Mouse (Mus musculus) layer of hippocampus, adult 9-11 months (tissue): Measurements from ENCODE around the gene Spg7.
"Not testable (repeated sequence)": the region's sequence is repeated elsewhere in the genome, so short reads cannot be mapped to it uniquely, and the experiment has no call there.

Experiments used
- DNase-seq: peaks from one replicate; pipeline ENCODE4 v3.0.0; 2022

The Spg7 gene

DNA sequence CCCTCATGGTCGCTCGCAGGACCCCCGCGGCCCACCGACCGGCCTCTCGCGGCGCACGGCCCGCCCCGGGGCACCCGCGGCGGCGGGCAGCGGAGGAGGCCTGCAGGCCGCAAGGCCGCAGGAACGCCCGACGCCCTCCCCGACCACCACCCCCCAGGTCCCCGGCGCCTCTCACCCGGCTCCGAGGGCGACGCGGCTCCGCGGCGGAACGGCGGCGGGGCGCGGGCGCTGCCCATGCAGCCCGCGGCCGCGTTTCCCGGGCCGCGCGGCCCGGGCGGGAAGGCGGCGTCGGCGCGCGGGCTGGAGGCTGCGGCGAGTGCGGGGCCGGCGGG is 21.0 kb upstream of the Spg7 start:
- DNase-seq, result no peak

DNA sequence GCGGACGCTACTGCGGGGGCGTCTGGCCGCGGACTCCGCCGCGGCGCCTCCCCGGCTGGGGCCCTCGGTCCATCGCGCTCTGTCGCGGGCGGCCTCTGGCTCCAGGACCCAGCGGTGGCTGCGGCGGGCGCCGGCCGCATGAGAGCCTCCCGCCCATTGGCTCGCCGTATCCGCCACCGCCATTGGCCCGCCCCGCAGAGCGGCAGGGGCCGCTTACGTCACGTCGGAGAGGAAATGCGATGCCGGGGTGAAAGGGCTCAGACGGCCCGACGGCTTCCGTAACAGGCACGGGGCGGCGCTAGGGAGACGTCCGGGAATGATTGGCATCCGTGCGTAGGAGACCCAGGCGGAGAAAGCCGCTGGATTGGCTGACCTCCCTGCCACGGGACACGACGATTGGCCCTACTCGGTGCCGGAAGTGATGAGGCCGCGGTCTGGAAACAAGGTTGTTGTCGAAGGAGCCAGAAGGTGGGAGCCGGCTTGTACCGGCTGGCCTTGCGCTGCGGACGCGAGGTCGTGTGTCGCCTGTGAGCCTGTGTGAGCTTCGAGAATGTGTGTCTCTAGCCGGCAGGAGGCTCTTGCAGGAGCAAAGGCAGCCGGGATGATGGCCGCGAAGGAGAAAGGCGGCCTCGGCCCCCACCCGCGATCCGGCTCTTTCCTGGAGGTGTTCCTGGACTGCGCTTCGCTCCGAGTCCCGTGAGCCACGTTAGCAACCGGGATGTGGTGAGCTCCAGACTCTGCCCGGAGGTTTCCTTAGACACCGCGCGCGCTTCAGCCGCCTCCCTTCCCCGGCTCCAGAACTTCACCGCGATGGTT is 20.4 kb upstream of the Spg7 start, which contains the start of gene Ankrd11:
Gene Ankrd11 (minus strand): TSS at position 120 of the 816 bp plus-strand sequence.
- peak; percentile 100 for DNase-seq

DNA sequence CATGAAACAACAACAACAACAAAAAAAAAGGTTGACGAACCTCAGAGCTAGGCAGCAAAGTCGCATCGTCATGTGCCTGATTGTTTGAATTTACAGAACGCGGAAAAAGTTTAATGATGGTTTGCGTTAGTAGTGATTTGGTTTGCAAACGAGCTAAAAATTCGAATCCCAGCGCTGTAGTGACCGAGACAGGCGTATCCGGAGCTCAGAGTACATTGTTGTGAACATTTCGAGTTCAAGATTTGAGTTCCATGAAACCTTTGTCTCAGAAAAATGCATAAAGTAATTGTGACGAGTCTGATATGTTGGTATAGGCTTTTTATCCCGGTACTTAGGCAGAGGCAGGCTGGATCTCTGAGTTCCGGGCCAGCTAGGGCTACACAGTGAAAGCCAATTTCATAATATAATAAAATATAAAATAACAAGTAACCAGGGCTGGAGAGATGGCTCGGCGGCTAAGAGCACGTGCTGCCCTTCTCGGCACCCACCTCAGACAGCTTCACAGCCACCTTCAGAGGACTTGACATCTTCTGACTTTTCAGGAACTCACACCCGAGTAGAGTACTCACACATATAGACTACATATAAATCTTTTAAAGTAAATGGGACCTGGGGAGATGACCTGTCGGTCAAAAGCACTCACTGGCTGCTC is 19.6 kb upstream of the Spg7 start:
- DNase-seq, result no peak

DNA sequence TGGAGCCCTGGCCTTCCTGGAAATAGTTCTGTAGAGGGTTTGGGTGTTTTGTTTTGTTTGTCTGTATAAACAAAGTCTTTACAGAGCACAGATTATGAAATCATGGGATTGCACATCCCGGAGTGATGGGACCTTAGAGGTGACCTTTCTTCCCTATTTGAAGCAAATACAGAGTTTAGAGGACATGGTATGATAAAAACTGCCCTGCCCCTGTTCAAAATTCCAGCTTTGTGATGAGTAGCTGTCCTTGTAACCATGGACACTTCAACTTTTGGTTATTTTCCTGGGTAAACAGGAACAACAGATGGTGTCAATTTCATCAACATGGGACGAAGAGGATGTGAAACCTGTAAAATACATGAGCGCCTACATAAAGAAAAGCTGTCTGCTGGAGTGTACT is 18.8 kb upstream of the Spg7 start:
- no peak for DNase-seq

DNA sequence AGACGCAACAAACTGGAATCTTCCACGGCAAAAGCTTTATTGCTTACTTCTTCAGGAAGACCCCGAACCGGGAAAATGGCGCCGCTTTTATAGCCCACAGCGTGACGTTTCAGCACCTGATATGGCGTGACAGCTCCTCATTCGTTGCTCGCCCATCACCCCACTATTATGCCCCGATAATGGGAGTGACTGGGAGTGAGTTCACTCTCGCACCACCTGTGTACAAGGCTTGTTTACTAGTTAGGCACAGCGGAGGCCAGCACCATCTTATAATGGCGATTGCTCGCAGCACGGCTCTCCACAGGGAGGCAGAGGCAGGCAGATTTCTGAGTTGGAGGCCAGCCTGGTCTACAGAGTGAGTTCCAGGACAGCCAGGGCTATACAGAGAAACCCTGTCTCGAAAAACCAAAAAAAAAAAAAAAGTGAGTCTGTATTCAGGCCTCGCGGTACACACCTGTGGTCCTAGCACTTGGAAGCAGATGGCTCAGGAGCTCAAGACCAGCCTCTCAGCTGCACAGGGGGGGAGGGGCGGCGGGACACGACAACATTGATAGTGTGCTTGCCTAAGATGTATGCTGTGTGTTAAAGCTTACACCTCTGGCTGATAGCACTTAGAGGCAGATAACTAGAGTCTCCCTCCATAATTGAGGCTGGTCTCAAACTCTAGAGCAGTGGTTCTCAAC is 17.9 kb upstream of the Spg7 start:
- not testable (repeated sequence) for DNase-seq

DNA sequence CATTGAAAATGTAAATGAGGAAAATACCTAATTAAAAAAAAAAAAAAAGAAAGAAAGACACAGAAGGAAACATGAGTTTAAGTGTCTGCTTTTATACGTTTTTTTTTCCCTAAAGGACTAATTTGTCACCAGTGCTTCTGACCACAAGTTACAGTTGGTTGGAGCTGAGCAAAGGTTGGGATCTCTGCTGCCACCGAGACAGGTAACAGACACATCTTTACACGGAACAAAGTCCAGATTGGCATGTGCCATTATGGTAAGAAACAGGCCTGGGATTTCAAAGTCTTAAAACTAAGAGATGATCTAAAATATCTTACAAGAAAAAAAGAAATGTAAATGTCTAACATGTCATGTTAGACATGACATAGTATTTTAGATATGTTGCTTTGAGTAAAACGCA is 16.0 kb upstream of the Spg7 start:
- DNase-seq, result no peak

DNA sequence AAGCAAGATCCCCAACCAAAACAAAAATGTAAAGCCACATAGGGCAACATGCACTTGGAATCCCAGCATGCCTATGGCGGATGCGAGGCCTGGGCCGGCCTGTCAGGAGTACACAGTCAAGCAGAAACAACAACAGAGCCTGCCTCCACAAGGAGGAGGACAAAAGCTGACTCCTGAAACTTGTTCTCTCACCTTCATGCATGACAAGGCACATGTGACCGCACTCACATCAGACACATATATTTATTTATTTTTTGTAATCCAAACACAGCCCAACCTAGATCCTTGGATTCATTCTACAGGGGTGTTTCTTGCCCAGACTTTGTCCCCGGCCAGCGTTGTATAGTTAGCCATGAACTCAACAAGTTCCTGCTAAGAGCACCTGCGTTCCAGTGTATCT is 14.9 kb upstream of the Spg7 start:
- no peak for DNase-seq

DNA sequence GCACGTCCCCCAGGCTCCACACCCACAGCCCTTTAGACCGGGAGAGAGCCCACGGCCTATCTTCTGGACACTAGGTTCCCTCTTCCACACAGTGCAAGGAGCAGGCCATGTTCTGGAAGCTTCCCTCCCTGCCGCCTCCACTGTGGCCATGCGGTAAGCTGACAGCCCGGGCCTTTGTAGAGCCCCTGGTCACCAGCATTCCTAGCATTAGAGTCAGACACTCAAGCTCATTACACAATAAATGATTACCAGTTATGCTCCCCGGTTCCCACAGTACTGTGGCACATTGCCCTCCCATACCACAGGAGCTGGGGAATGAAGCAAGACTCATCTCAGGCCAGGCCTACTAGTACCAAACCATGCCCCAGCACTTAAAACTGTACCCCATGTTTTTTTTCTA is 14.3 kb upstream of the Spg7 start:
- no peak for DNase-seq

DNA sequence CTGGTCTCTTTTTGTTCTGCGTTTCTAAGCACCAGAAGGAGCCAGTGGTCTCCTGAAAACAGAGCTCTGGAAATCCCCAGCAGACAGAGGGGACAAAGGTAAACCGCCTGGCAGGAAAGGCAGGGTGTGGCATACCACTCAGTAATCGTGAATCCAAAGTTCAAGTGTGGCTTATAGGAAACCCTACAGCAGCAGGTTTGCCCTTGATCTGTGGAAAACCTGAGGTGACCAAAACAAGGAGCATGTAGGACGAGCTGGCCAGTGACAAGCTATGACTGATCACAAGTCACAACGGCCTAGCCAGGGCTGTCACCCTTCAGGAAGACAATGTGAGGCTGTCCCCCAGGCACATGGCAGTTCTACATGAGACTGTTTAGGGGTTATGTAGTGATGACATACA is 11.3 kb upstream of the Spg7 start:
- DNase-seq, result no peak

DNA sequence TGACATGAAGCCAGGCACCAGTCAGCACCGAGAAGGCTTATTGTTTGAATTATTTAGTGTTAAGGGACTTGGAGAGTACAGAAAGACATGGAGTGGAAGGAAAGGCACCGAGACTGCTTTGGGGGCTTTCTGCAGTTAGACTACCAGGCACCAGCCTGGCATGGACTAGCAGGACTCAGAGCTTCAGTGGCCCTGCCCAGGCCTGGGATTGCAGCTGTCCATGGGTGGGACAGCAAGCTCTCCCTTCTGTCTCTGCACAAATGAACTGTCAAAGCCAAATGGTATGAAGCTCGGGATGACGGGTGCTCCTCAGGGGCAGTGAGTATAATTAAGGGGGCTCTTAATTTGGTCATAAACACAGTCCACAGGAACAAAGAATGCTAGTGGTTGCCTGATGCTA is 1.3 kb downstream of the Spg7 start:
- no peak for DNase-seq

DNA sequence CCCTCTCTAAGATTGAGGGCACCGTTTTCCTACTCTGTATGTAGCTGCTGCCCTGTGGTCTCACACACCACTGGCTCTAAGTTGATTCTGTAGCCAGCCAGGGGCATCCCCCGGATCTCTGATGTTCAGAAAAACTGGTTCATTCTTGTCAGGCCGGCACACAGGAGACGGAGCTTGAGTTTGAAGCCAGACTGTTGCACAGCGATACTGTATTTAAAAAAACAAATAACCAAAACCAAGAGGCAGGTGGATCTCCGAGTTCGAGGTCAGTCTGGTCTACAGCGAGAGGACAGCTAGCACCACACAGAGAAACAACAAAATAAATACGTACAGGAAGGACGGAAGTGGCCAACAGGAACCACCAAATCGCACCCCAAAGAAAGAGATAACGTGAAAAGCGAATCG is 2.1 kb downstream of the Spg7 start:
- DNase-seq, result no peak

DNA sequence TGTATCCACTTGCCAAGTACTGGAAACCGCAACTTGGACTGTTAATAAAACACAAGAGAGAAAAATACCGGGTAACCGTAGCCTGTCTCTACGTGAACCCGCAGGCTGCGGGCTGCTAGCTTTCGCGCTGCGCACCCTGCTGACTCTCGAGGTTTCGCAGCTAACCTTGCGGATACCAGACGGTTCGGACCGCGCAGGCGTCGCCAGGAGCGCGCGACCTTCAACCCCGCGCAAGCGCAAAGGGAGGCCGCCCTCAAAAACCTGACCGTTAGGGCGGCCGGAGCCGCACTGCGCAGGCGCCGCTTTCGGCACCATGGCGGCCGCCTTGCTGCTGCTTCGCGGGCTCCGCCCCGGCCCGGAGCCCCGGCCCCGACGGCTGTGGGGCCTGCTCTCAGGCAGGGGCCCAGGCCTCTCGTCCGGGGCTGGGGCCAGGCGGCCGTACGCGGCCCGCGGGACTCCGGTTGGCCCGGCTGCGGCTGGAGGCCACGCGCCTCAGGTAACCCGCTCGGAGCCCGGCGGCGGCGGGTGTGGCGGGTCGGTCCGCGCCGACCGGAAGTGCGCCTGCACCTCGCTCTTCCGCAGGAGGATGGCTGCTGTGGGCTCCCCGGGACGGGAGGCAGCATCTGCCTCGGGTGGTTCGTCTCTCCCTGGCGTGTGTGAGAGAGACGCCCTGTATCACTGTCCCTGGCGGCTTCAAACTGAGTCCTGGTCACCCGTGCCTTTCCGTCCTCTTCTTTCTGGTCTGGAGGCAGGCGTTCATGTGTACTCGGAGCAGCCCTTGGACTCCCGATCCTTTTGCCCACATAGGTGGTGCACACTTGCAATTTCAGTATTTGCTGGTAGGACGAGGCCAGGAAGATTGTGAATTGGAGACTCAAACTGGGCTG is 2.7 kb downstream of the Spg7 start:
- DNase-seq, result peak; percentile 95

DNA sequence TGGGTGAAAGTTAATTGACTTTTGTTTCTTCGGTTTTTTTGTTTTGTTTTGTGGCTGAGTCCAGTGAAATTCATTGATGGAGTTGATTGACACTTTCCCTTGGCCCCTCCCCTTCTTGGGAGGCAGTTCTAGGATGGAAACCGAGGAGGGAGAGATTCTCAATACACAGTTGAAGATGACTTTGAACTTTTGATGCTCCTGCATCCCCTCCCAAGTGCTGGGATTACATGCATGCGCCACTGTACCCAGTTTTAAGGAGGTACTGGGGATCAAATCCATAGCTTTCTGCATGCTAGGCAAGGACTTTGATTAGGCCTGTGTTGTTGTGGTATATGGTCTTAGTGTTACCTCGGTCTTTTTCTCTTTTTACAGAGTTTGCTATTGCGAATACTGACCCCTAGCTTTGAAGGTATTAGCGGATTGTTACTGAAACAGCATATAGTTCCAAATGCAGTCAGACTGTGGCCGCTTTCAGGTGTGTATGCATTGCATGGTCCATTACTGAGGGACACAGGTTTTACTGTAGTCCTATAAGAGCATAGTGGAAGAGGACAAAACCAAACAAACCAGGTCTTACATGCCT is 3.5 kb downstream of the Spg7 start:
- no peak for DNase-seq

DNA sequence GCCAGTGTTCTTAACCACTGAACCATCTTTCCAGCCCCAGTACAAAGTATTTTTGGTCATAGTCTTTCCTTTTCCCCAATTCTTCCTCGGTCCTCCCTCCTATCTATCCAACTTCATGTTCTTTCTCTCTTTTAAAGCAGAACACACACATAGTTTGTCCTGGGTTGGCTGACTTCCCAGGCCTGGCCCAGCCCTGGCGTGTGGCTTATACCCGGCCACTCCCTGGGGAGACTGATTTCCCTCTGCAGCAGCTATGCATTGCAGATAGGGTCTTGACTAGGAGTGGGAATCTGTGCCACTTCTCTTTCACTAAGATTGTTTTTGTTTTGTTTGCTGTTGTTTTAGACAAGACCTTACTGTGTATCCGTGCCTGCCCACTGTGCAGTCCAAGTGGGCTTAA is 8.4 kb downstream of the Spg7 start:
- DNase-seq, result no peak

DNA sequence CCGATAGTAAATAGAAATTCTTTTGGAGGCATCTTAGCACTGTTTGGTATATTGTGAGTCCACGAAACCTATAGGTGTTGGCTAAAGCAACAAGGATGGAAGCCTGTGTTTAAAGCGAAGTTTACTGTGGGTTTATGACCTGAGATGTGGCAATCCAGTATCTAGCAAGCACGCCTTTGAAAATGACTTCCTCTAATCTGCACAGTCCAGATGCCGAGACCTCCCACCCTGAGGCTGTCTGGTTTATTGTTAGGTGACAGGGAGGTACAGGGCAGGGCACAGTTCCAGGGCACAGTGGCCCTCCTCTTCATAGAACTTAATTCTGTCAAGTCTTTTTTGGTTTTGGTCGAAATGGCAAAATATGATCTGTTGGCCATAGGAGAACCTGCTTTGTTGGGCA is 14.5 kb downstream of the Spg7 start:
- DNase-seq, result no peak

DNA sequence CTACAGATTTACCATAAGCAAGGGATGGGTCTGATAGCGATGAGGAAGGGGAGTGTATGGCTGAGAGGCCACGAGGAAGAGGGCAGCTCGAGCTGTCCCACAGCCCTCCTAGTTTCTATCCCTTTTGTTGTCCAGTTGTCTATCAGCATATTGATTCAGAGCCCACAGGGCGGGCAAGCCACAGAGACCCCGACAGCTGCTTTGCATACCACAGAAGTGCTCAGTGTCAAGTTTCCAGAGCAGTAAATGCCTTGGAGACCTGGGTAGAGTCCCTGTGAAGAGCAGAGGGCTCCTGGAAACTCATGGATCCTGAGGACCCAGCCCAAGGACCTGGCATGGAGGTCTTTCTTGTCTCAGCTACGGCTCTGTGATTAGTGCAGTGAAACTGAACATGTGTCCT is 20.3 kb downstream of the Spg7 start:
- DNase-seq, result no peak

DNA sequence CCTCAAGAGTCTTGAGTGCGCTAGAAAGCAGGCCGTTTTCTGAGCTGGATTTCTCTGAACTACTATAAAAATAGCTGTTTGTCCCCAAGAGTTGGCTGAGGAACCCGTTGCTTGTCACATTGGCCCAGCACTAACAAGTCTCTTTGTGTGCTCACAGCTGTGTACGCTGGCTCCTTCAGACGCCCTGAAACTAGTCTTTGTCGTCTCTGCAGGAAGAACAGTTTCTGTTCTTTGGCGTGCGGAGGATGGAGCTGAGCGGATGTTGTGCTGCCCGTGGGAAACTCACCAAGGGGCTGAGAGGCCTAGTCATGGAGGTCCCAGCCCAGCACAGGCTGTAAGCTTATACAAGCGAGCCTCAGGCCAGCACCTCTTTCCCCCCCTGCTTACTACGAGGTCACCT is 20.9 kb downstream of the Spg7 start:
- peak; percentile 76 for DNase-seq

DNA sequence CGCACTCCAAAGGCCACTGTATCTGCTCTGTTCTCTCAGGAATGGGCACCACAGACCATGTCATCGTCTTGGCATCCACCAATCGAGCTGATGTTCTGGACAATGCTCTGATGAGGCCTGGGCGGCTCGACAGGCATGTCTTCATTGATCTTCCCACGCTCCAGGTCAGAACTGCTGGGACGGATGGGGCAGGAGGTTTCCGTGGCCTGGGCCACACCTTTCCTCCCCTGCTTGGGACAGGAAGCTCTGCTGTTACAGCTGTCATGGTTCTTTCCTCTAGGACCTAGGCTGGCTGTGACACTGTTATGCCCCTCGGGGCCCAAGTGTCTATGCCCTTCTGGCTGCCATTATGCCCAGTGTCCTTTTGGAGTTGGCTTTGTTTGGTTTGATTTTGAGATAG is 24.5 kb downstream of the Spg7 start:
- no peak for DNase-seq

DNA sequence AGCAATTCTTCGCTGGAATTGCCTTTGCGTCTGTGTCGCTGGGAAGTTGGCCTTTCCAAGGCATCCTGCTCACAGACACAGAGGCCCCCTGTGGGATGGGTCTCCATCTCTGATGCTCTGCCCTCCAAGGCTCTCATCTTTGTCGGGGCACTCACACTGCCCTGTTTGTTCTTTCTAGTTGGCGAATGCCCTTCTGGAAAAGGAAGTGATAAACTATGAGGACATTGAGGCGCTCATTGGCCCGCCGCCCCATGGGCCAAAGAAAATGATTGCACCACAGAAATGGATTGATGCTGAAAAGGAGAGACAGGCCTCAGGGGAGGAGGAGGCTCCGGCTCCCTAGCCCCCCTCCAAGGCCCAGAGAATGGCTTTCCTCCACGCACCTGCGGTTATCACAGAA is 34.5 kb downstream of the Spg7 start:
- DNase-seq, result peak; percentile 48

DNA sequence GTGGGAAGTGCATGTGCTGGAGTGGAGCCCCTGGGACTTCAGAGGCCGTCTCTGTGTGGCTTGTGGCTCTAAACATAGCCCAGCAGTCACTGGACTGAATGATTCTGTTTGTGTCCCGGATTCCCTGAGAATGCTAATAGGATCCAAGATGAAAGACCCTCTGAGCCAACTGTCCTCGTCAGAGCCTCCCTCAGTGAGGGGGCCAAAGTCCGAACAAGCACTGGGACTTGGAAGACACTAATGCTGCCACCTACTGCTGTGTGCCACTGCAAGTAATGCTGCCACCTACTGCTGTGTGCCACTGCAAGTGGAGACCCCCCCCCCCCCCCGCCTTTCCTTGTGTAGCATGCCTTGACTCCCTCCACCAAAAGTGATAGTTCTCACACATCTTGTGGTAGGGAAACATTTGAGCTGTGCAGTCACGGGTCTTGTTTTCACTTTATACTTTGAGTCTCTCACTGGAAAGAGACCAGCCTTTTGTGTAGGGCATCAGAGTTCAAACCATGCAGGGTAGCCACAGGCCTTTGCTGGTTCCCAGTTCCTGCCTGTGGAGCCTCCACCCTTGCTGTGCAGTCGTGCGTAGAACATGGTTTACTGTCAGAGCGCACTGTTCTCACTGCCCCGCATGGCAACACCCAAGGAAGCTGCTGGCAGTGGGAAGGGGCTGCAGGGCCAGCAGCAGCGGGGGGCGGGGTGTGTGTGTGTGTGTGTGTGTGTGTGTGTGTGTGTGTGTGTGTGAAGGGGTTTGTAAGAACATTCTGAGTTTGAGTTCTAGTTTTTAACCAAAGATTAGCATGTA is 35.2 kb downstream of the Spg7 start:
- peak; percentile 66 for DNase-seq

DNA sequence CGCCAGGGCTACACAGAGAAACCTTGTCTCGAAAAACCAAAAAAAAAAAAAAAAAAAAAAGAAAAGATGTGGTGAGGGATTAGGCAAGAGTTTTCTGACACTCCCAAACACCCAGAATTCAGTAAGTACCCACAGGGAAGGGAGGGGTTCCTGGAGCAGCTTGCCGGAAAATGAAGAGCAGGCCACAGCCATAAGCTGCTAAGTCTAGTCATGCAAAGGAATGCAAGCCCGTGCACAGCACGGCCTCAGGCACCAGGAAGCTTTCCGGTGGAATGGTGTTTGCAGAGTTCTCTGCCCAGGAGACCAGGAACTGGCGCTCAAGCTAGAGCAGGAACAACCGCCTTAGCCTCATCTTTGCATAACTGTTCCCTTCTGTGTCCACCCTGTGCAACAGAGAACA is 37.5 kb downstream of the Spg7 start:
- DNase-seq, result no peak

DNA sequence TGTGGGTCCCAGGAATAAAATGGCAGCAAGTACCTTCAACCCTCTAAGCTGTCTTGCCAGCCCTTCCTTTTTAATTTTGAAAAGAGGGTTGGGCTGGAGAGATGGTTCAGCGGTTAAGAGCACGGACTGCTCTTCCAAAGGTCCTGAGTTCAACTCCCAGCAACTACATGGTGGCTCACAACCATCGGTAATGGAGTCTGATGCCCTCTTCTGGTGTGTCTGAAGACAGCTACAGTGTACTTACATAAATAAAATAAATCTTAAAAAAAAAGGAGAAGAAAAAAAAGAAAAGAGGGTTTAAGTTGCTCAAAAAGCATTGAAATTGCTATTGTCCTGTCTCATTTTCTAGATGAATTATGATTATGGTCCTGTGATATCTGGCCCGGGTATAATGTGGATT is 38.5 kb downstream of the Spg7 start:
- DNase-seq, result no peak
